Mouse (Mus musculus) intestine, postnatal 0 days (tissue): ENCODE data around the gene Nos1. TPM values are rescaled to one million over a fixed set of nuclear protein-coding genes. Genes with fewer than 3 reads are reported as not detected.

Source experiments
- ATAC-seq: fragments of 200-750 bp; cut with Nextera tagmentation; 2 replicates; pipeline ENCODE4 v1.8.0; 2017; ENCODE audit warnings: mild to moderate bottlenecking, moderate TSS enrichment, moderate library complexity
- H3K27ac ChIP-seq: fragments of 300-500 bp; sonication (generic); 2 replicates; pipeline ENCODE4 v1.5.1; 2014; ENCODE audit warnings: mild to moderate bottlenecking, low read depth, low read length, moderate library complexity
- H3K27me3 ChIP-seq: fragments of 300-500 bp; sonication (generic); replicated peaks from 2 replicates; pipeline ENCODE4 v1.6.1; 2014; ENCODE audit warnings: low read length, mixed read lengths; ENCODE audit not compliant: control insufficient read depth, insufficient read depth
- H3K36me3 ChIP-seq: fragments of 300-500 bp; sonication (generic); 2 replicates; pipeline ENCODE4 v1.6.1; 2014; ENCODE audit warnings: mild to moderate bottlenecking, moderate library complexity; ENCODE audit not compliant: control insufficient read depth, insufficient read depth
- H3K4me1 ChIP-seq: fragments of 300-500 bp; sonication (generic); replicated peaks from 2 replicates; pipeline ENCODE4 v1.6.1; 2014; ENCODE audit warnings: antibody characterized with exemption, low read length, mixed read lengths; ENCODE audit not compliant: control insufficient read depth, insufficient read depth
- H3K4me2 ChIP-seq: fragments of 300-500 bp; sonication (generic); replicated peaks from 2 replicates; pipeline ENCODE4 v1.6.1; 2014; ENCODE audit warnings: low read depth, mild to moderate bottlenecking, moderate library complexity
- H3K4me3 ChIP-seq: fragments of 300-500 bp; sonication (generic); 2 replicates; pipeline ENCODE4 v1.5.1; 2014; ENCODE audit warnings: low read depth, low read length
- H3K9ac ChIP-seq: fragments of 300-500 bp; sonication (generic); 2 replicates; pipeline ENCODE4 v1.6.1; 2014; ENCODE audit warnings: mild to moderate bottlenecking, low read depth, low read length
- H3K9me3 ChIP-seq: fragments of 300-500 bp; sonication (generic); 2 replicates; pipeline ENCODE4 v1.6.1; 2016; ENCODE audit warnings: mixed run types; ENCODE audit not compliant: control insufficient read depth
- CTCF ChIP-seq: sonication (generic); IDR thresholded peaks from 2 replicates; pipeline ENCODE4 v1.5.1; 2016; ENCODE audit warnings: low read depth, mild to moderate bottlenecking, control low read depth, antibody characterized with exemption, moderate library complexity
- WGBS: fragments of 180-500 bp; shearing (Covaris S2); extraction: QIAGEN DNeasy Blood & Tissue Kit; methylation state at CpG from one replicate; pipeline ENCODE4 v1.1.7; 2014; 5-methylcytosine and 5-hydroxymethylcytosine counted together
- polyA plus RNA-seq: library from polyadenylated mRNA; unstranded; fragments of >200 nt; fragmentation: Nextera tagmentation; extraction: Ambion mirVana; gene quantifications from 2 replicates; pipeline ENCODE4 v1.2.1, GENCODE M21; 2015

Nos1 gene
- polyA plus RNA-seq, 1 experiment from 2014 or later, result 0.86 TPM

GRCm38 (mm10) chr5:117803551-117803950 lies 22.7 kb downstream of the Nos1 start:
- Histone ChIP-seq H3K9me3 (no peaks in the 10 kb centered on the region), H3K36me3 (no peaks in the 10 kb centered on the region), H3K4me3 (no peak overlapping the region), H3K9ac (no peak overlapping the region), H3K27ac (no peak overlapping the region), H3K27me3 (no peaks in the 10 kb centered on the region), H3K4me2 (no peak overlapping the region), H3K4me1 (no peaks in the 10 kb centered on the region)
- ATAC-seq, result no peak
- no peak for TF ChIP-seq CTCF
- 54% methylated on average over 7 of the region's 7 CpGs for WGBS

- WGBS, result 91% methylated on average over 7 of the region's 7 CpGs
- H3K27me3 ChIP-seq, result no peaks in the 10 kb centered on the region
- no peaks in the 10 kb centered on the region for H3K36me3 ChIP-seq
- ATAC-seq, result no peak
- no peak overlapping the region for H3K27ac ChIP-seq
- H3K9me3 ChIP-seq, result no peaks in the 10 kb centered on the region
- no peak overlapping the region for H3K4me2 ChIP-seq
- TF ChIP-seq CTCF, result no peak
- H3K4me1 ChIP-seq, result no peaks in the 10 kb centered on the region
- no peak overlapping the region for H3K9ac ChIP-seq
- H3K4me3 ChIP-seq, result no peak overlapping the region
These were observed 30.1 kb downstream of the Nos1 start for GRCm38 (mm10) chr5:117810930-117811329.

GRCm38 (mm10) chr5:117818800-117819199 lies 38.0 kb downstream of the Nos1 start:
- no peak for TF ChIP-seq CTCF
- Histone ChIP-seq H3K4me1 (no peaks in the 10 kb centered on the region), H3K4me2 (no peak overlapping the region), H3K9me3 (no peaks in the 10 kb centered on the region), H3K9ac (no peak overlapping the region), H3K27ac (no peak overlapping the region), H3K27me3 (no peaks in the 10 kb centered on the region), H3K36me3 (no peaks in the 10 kb centered on the region), H3K4me3 (no peak overlapping the region)
- ATAC-seq, result no peak
- 79% methylated on average over 6 of the region's 6 CpGs for WGBS

- Histone ChIP-seq H3K4me2 (no peak overlapping the region), H3K4me1 (no peaks in the 10 kb centered on the region), H3K4me3 (no peak overlapping the region), H3K27me3 (no peaks in the 10 kb centered on the region), H3K27ac (no peak overlapping the region), H3K9ac (no peak overlapping the region), H3K9me3 (no peaks in the 10 kb centered on the region), H3K36me3 (no peaks in the 10 kb centered on the region)
- TF ChIP-seq CTCF, result no peak
- WGBS, result 65% methylated on average over 7 of the region's 7 CpGs
- ATAC-seq, result no peak
These were observed 39.6 kb downstream of the Nos1 start for GRCm38 (mm10) chr5:117820445-117820844.

- no peaks in the 10 kb centered on the region for H3K27me3 ChIP-seq
- WGBS, result 92% methylated on average over 9 of the region's 9 CpGs
- ATAC-seq, result no peak
- no peaks in the 10 kb centered on the region for H3K9me3 ChIP-seq
- no peak overlapping the region for H3K27ac ChIP-seq
- H3K4me3 ChIP-seq, result no peak overlapping the region
- no peak for TF ChIP-seq CTCF
- no peaks in the 10 kb centered on the region for H3K36me3 ChIP-seq
- no peak overlapping the region for H3K4me2 ChIP-seq
- H3K9ac ChIP-seq, result no peak overlapping the region
- no peaks in the 10 kb centered on the region for H3K4me1 ChIP-seq
These were observed 43.0 kb downstream of the Nos1 start for GRCm38 (mm10) chr5:117823811-117824210.

GRCm38 (mm10) chr5:117824486-117824885 lies 43.7 kb downstream of the Nos1 start:
- Histone ChIP-seq H3K4me3 (no peak overlapping the region), H3K27ac (no peak overlapping the region), H3K27me3 (no peaks in the 10 kb centered on the region), H3K36me3 (no peaks in the 10 kb centered on the region), H3K9me3 (no peaks in the 10 kb centered on the region), H3K4me2 (no peak overlapping the region), H3K4me1 (no peaks in the 10 kb centered on the region), H3K9ac (no peak overlapping the region)
- 75% methylated on average over 5 of the region's 5 CpGs for WGBS
- TF ChIP-seq CTCF, result peak; percentile 59
- no peak for ATAC-seq

- Histone ChIP-seq H3K36me3 (no peaks in the 10 kb centered on the region), H3K9ac (no peak overlapping the region), H3K27ac (no peak overlapping the region), H3K4me3 (no peak overlapping the region), H3K4me2 (no peak overlapping the region), H3K9me3 (no peaks in the 10 kb centered on the region), H3K27me3 (no peaks in the 10 kb centered on the region), H3K4me1 (no peaks in the 10 kb centered on the region)
- TF ChIP-seq CTCF, result no peak
- WGBS, result 69% methylated on average over 11 of the region's 11 CpGs
- no peak for ATAC-seq
These were observed 44.5 kb downstream of the Nos1 start for GRCm38 (mm10) chr5:117825336-117825735.
